Mouse (Mus musculus) MEL (cell line): Measurements from ENCODE around the gene Nr2e3. TPM values are rescaled to one million over a fixed set of nuclear protein-coding genes. Genes with fewer than 3 reads are reported as not detected.

ENCODE experiments used
- DNase-seq: peaks from one replicate; pipeline ENCODE4 v3.0.0; 2011; ENCODE audit warnings: low read depth, low spot score
- H3K27ac ChIP-seq: 2 replicates; pipeline ENCODE4 v1.5.1; 2012; ENCODE audit warnings: low read depth, mild to moderate bottlenecking, control low read depth, low read length, moderate library complexity; ENCODE audit not compliant: control insufficient read depth
- H3K27me3 ChIP-seq, 2 experiments: fragments of 150-350 bp in 1 of 2; sonication (generic) in 1 of 2; 2 replicates each; pipeline ENCODE4 v1.6.1; 2012; ENCODE audit warnings: low read length in 2 of 2, mild to moderate bottlenecking in 2 of 2, improper control_type of control experiment in 1 of 2, moderate library complexity in 1 of 2; ENCODE audit not compliant: insufficient read depth in 2 of 2, control insufficient read depth in 1 of 2
- H3K36me3 ChIP-seq, 2 experiments: 2 replicates each; pipeline ENCODE4 v1.6.1; 2012 to 2014; ENCODE audit warnings: low read length in 2 of 2, improper control_type of control experiment in 1 of 2, inconsistent platforms in 1 of 2, mild to moderate bottlenecking in 1 of 2; ENCODE audit not compliant: insufficient read depth in 2 of 2, control insufficient read depth in 1 of 2
- H3K4me1 ChIP-seq, 2 experiments: fragments of 150-350 bp in 1 of 2; sonication (generic) in 1 of 2; 2 replicates each; pipeline ENCODE4 v1.6.1; 2012; ENCODE audit warnings: low read length in 2 of 2, improper control_type of control experiment in 1 of 2, mild to moderate bottlenecking in 1 of 2; ENCODE audit not compliant: insufficient read depth in 2 of 2, control insufficient read depth in 1 of 2
- H3K4me3 ChIP-seq, 2 experiments: fragments of 150-350 bp in 1 of 2; sonication (generic) in 1 of 2; 2 replicates each; pipeline ENCODE4 v1.5.1; 2012; ENCODE audit warnings: low read depth in 2 of 2, low read length in 2 of 2, mild to moderate bottlenecking in 2 of 2, moderate library complexity in 2 of 2, control low read depth in 1 of 2, improper control_type of control experiment in 1 of 2; ENCODE audit not compliant: control insufficient read depth in 1 of 2, insufficient read depth in 1 of 2
- H3K79me2 ChIP-seq: 2 replicates; pipeline ENCODE4 v1.6.1; 2012; ENCODE audit warnings: mild to moderate bottlenecking, low read length, moderate library complexity; ENCODE audit not compliant: control insufficient read depth, poor library complexity, insufficient read depth
- H3K9ac ChIP-seq: 2 replicates; pipeline ENCODE4 v1.6.1; 2012; ENCODE audit warnings: low read depth, mild to moderate bottlenecking, control low read depth, low read length, moderate library complexity; ENCODE audit not compliant: control insufficient read depth, poor library complexity, severe bottlenecking
- H3K9me3 ChIP-seq: fragments of 150-350 bp; sonication (generic); replicated peaks from 2 replicates; pipeline ENCODE4 v1.6.1; 2012; ENCODE audit warnings: mild to moderate bottlenecking, low read length, improper control_type of control experiment, moderate library complexity; ENCODE audit not compliant: insufficient read depth
- BHLHE40 ChIP-seq: IDR thresholded peaks from 2 replicates; pipeline ENCODE4 v1.6.1; 2012; ENCODE audit warnings: low read depth, mild to moderate bottlenecking, inconsistent platforms, low read length, improper control_type of control experiment, borderline replicate concordance
- ELF1 ChIP-seq: IDR thresholded peaks from 2 replicates; pipeline ENCODE4 v1.6.1; 2014; ENCODE audit warnings: low read depth, mild to moderate bottlenecking, inconsistent platforms, low read length, improper control_type of control experiment, moderate library complexity
- ETS1 ChIP-seq: IDR thresholded peaks from 2 replicates; pipeline ENCODE4 v1.6.1; 2012; ENCODE audit warnings: low read depth, mild to moderate bottlenecking, inconsistent platforms, low read length, improper control_type of control experiment, moderate library complexity
- GABPA ChIP-seq: IDR thresholded peaks from 2 replicates; pipeline ENCODE4 v1.6.1; 2012; ENCODE audit warnings: low read depth, mild to moderate bottlenecking, inconsistent platforms, low read length, improper control_type of control experiment, moderate library complexity
- GATA1 ChIP-seq: IDR thresholded peaks from 2 replicates; pipeline ENCODE4 v1.6.1; 2011; ENCODE audit warnings: low read depth, low read length, improper control_type of control experiment
- JUND ChIP-seq: IDR thresholded peaks from 2 replicates; pipeline ENCODE4 v1.6.1; 2011; ENCODE audit warnings: low read depth, mild to moderate bottlenecking, improper control_type of control experiment, low read length
- KAT2A ChIP-seq: conservative IDR thresholded peaks from 2 replicates; pipeline ENCODE4 v1.6.1; 2012; ENCODE audit warnings: low read depth, low read length, improper control_type of control experiment, inconsistent platforms
- MAFK ChIP-seq: IDR thresholded peaks from 2 replicates; pipeline ENCODE4 v1.6.1; 2011; ENCODE audit warnings: low read depth, mild to moderate bottlenecking, low read length, improper control_type of control experiment, borderline replicate concordance
- MAX ChIP-seq: IDR thresholded peaks from 2 replicates; pipeline ENCODE4 v1.6.1; 2011; ENCODE audit warnings: low read length, improper control_type of control experiment
- MYB ChIP-seq: IDR thresholded peaks from 2 replicates; pipeline ENCODE4 v1.6.1; 2011; ENCODE audit warnings: mild to moderate bottlenecking, low read depth, low read length, improper control_type of control experiment
- MYC ChIP-seq: IDR thresholded peaks from 2 replicates; pipeline ENCODE4 v1.6.1; 2011; ENCODE audit warnings: low read depth, mild to moderate bottlenecking, low read length, improper control_type of control experiment, moderate library complexity
- NRF1 ChIP-seq: IDR thresholded peaks from 2 replicates; pipeline ENCODE4 v1.6.1; 2014; ENCODE audit warnings: low read depth, mild to moderate bottlenecking, inconsistent platforms, low read length, improper control_type of control experiment, moderate library complexity; ENCODE audit not compliant: poor library complexity, insufficient read depth, severe bottlenecking
- POLR2A ChIP-seq, 2 experiments: IDR thresholded peaks; 2 replicates each; pipeline ENCODE4 v1.6.1; 2011 to 2012; ENCODE audit warnings: low read length in 2 of 2, mild to moderate bottlenecking in 2 of 2, control low read depth in 1 of 2, improper control_type of control experiment in 1 of 2, low read depth in 1 of 2, moderate library complexity in 1 of 2; ENCODE audit not compliant: control insufficient read depth in 1 of 2, insufficient read depth in 1 of 2, poor library complexity in 1 of 2
- POLR2AphosphoS5 ChIP-seq: IDR thresholded peaks from 2 replicates; pipeline ENCODE4 v1.6.1; 2012; ENCODE audit warnings: low read depth, borderline replicate concordance, mild to moderate bottlenecking, inconsistent platforms, low read length, moderate library complexity, mixed read lengths
- RCOR1 ChIP-seq: IDR thresholded peaks from 2 replicates; pipeline ENCODE4 v1.6.1; 2012; ENCODE audit warnings: low read depth, mild to moderate bottlenecking, inconsistent platforms, low read length, improper control_type of control experiment
- SMC3 ChIP-seq: IDR thresholded peaks from 2 replicates; pipeline ENCODE4 v1.6.1; 2011; ENCODE audit warnings: low read depth, low read length, improper control_type of control experiment
- TBP ChIP-seq: IDR thresholded peaks from 2 replicates; pipeline ENCODE4 v1.8.0; 2011; ENCODE audit warnings: low read depth, low read length, improper control_type of control experiment
- UBTF ChIP-seq: IDR thresholded peaks from 2 replicates; pipeline ENCODE4 v1.6.1; 2012; ENCODE audit warnings: low read depth, mild to moderate bottlenecking, inconsistent platforms, low read length, improper control_type of control experiment, moderate library complexity, borderline replicate concordance; ENCODE audit not compliant: insufficient read depth
- USF1 ChIP-seq: IDR thresholded peaks from 2 replicates; pipeline ENCODE4 v1.6.1; 2014; ENCODE audit warnings: low read depth, mild to moderate bottlenecking, inconsistent platforms, low read length, improper control_type of control experiment, moderate library complexity
- USF2 ChIP-seq, 2 experiments: IDR thresholded peaks; 2 replicates each; pipeline ENCODE4 v1.6.1; 2011 to 2012; ENCODE audit warnings: improper control_type of control experiment in 2 of 2, low read length in 2 of 2, borderline replicate concordance in 1 of 2, inconsistent platforms in 1 of 2, low read depth in 1 of 2, mild to moderate bottlenecking in 1 of 2; ENCODE audit not compliant: insufficient read depth in 1 of 2
- ZMIZ1 ChIP-seq: IDR thresholded peaks from 2 replicates; pipeline ENCODE4 v1.6.1; 2012; ENCODE audit warnings: low read depth, mild to moderate bottlenecking, inconsistent platforms, low read length, improper control_type of control experiment, moderate library complexity
- ZNF384 ChIP-seq: IDR thresholded peaks from 2 replicates; pipeline ENCODE4 v1.6.1; 2012; ENCODE audit warnings: low read depth, mild to moderate bottlenecking, inconsistent platforms, low read length, improper control_type of control experiment
- polyA plus RNA-seq, 2 experiments: library from polyadenylated mRNA; stranded (reverse) in 1 of 2; unstranded in 1 of 2; fragments of >175 nt in 1 of 2; fragments of >200 nt in 1 of 2; gene quantifications; 2 replicates each; pipeline versions ENCODE4 v1.2.1 to v1.2.4; 2012; ENCODE audit warnings: low replicate concordance in 2 of 2, low read depth in 1 of 2; ENCODE audit not compliant: insufficient read length in 2 of 2, insufficient read depth in 1 of 2, missing spikeins in 1 of 2
- total RNA-seq: library from RNA; depleted of rRNA; stranded (reverse); fragments of 300-350 nt; gene quantifications from 2 replicates; pipeline ENCODE4 v1.2.3, GENCODE M21; 2012

Gene Nr2e3
- total and polyA plus RNA-seq, 3 experiments = not detected

DNA sequence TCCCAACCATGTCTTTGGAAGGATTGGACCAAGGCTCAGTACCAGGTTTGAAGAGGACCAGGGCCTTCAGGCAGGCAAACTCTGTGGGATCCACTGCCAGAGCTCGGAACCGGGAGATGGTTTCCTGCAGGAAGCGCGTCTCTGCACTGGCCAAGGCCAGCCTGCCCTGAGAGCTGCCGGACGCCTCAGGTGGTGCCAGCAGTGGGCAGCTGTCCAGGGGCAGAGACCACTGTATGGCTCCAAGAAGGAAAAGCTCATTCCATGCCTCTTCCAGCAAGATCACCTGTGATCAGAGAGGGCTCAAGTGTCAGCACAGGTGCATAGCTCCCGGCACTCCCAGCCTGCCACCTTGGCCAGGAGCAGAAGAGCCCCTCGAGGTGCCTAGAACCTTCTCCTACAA, 13.2 kb downstream of the Nr2e3 start:
- Histone ChIP-seq H3K4me3 (no peak overlapping the region), H3K4me1 (no peaks in the 10 kb centered on the region), H3K27ac (no peak overlapping the region), H3K79me2 (no peaks in the 10 kb centered on the region), H3K27me3 (peaks cover 0 to 3% of the 10 kb centered on the region in 2 experiments; a peak in 1 of 4 replicates), H3K36me3 (no peaks in the 10 kb centered on the region), H3K9ac (no peak overlapping the region), H3K9me3 (no peaks in the 10 kb centered on the region)
- no peak for TF ChIP-seq ELF1
- no peak for TF ChIP-seq MAFK
- TF ChIP-seq POLR2A (IDR thresholded peaks at IDR 0.05; ENCODE audit: control insufficient read depth in 1 of 2, insufficient read depth in 1 of 2, low read depth in 1 of 2, low read length in 2 of 2, poor library complexity in 1 of 2) = no peak
- no peak for TF ChIP-seq JUND
- TF ChIP-seq ZNF384 = no peak
- no peak for TF ChIP-seq GABPA
- no peak for TF ChIP-seq MYB
- TF ChIP-seq USF2 (IDR thresholded peaks at IDR 0.05; ENCODE audit: borderline replicate concordance in 1 of 2, insufficient read depth in 1 of 2, low read depth in 1 of 2, low read length in 2 of 2) = no peak
- no peak for TF ChIP-seq MAX
- TF ChIP-seq ZMIZ1 = no peak
- no peak for DNase-seq

DNA sequence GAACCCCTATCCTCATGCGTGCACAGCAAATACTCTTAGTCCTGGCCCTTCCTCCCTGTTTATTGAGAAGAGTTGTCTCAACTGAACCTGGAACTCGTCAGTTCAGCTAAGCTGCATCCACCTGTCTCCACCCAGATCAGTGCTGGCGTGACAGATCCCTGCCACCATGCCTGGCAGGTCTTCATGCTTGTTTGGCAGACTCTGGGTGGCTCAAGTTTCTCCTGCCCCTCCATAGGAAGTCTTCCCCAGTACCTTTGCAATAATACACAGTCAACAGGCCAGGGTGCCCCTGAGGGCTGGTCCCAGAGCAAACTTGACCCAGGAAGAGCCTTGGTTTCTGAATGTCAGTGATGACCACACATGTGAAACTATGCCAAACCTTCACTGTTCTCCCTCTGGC, 15.2 kb downstream of the Nr2e3 start:
- Histone ChIP-seq H3K4me1 (no peaks in the 10 kb centered on the region), H3K79me2 (no peaks in the 10 kb centered on the region), H3K9me3 (no peaks in the 10 kb centered on the region), H3K9ac (no peak overlapping the region), H3K27me3 (peaks cover 0 to 3% of the 10 kb centered on the region in 2 experiments; a peak in 1 of 4 replicates), H3K36me3 (no peaks in the 10 kb centered on the region), H3K27ac (no peak overlapping the region), H3K4me3 (no peak overlapping the region)
- DNase-seq = no peak
- TF ChIP-seq USF1 (no peak), POLR2A (IDR thresholded peaks at IDR 0.05; ENCODE audit: control insufficient read depth in 1 of 2, insufficient read depth in 1 of 2, low read depth in 1 of 2, low read length in 2 of 2, poor library complexity in 1 of 2) (no peak), SMC3 (no peak), POLR2AphosphoS5 (no peak), ETS1 (no peak), ZNF384 (no peak), ZMIZ1 (no peak), TBP (no peak)

DNA sequence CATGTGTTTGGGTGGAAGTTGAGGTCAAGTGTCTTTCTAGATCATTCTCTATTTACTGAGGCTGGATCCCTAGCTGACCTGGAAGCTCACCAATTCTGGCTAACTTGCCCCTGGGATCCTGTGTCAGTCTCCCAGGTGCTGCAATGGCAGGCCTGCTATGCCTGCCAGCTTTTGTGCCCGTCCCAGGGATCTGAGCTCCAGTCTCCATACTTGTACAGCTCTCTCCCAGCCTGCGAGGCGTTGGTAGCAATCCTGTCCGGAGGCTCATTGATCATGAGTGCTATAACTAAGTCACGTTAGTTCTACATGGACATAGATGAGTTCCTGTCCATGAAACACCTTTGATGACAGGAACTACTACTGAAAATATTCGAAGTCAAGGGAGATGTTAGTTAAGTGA, 16.6 kb downstream of the Nr2e3 start:
- Histone ChIP-seq H3K9me3 (no peaks in the 10 kb centered on the region), H3K4me3 (no peak overlapping the region), H3K27me3 (peaks cover 0 to 3% of the 10 kb centered on the region in 2 experiments; a peak in 1 of 4 replicates), H3K9ac (no peak overlapping the region), H3K4me1 (no peaks in the 10 kb centered on the region)
- TF ChIP-seq RCOR1 = no peak
- no peak for TF ChIP-seq GATA1
- no peak for TF ChIP-seq USF2 (IDR thresholded peaks at IDR 0.05; ENCODE audit: borderline replicate concordance in 1 of 2, insufficient read depth in 1 of 2, low read depth in 1 of 2, low read length in 2 of 2)
- TF ChIP-seq ZNF384 = no peak
- TF ChIP-seq NRF1 = no peak
- TF ChIP-seq UBTF = no peak
- TF ChIP-seq MAX = no peak
- TF ChIP-seq BHLHE40 = no peak
- no peak for TF ChIP-seq MYC
- no peak for TF ChIP-seq KAT2A
- TF ChIP-seq, all 39 proteins: peak for 0
- no peaks in the 10 kb centered on the region for H3K79me2 ChIP-seq
- DNase-seq = no peak
- no peak overlapping the region for H3K27ac ChIP-seq
- H3K36me3 ChIP-seq = no peaks in the 10 kb centered on the region
